Mouse (Mus musculus) liver, embryonic 16.5 days (tissue): ENCODE results near the gene Tapt1. TPM values are rescaled to one million over a fixed set of nuclear protein-coding genes. Genes with fewer than 3 reads are reported as not detected.

ENCODE experiments used
- ATAC-seq: fragments of 200-750 bp; cut with Nextera tagmentation; 2 replicates; pipeline ENCODE4 v1.8.0; 2017; ENCODE audit warnings: low read depth, mild to moderate bottlenecking, moderate number of reproducible peaks, moderate library complexity
- H3K27ac ChIP-seq: fragments of 300-500 bp; sonication (generic); 2 replicates; pipeline ENCODE4 v1.5.1; 2014; ENCODE audit warnings: mild to moderate bottlenecking, low read length
- H3K27me3 ChIP-seq: fragments of 300-500 bp; sonication (generic); 2 replicates; pipeline ENCODE4 v1.6.1; 2014; ENCODE audit warnings: low read depth, low read length, mixed read lengths; ENCODE audit not compliant: control insufficient read depth, insufficient read depth
- H3K36me3 ChIP-seq: fragments of 300-500 bp; sonication (generic); 2 replicates; pipeline ENCODE4 v1.6.1; 2014; ENCODE audit warnings: mild to moderate bottlenecking; ENCODE audit not compliant: control insufficient read depth, insufficient read depth
- H3K4me1 ChIP-seq: fragments of 300-500 bp; sonication (generic); 2 replicates; pipeline ENCODE4 v1.6.1; 2014; ENCODE audit warnings: low read depth, low read length, mixed read lengths; ENCODE audit not compliant: control insufficient read depth
- H3K4me2 ChIP-seq: fragments of 300-500 bp; sonication (generic); 2 replicates; pipeline ENCODE4 v1.6.1; 2014; ENCODE audit warnings: low read depth, low read length, mixed read lengths
- H3K4me3 ChIP-seq: fragments of 300-500 bp; sonication (generic); 2 replicates; pipeline ENCODE4 v1.5.1; 2014; ENCODE audit warnings: low read depth, mild to moderate bottlenecking, low read length
- H3K9ac ChIP-seq: fragments of 300-500 bp; sonication (generic); 2 replicates; pipeline ENCODE4 v1.6.1; 2014; ENCODE audit warnings: low read depth, low read length
- H3K9me3 ChIP-seq: fragments of 300-500 bp; sonication (generic); replicated peaks from 2 replicates; pipeline ENCODE4 v1.6.1; 2016; ENCODE audit warnings: low read length; ENCODE audit not compliant: control insufficient read depth
- WGBS: fragments of 180-500 bp; shearing (Covaris S2); extraction: QIAGEN DNeasy Blood & Tissue Kit; methylation state at CpG from one replicate; pipeline ENCODE4 v1.1.7; 2014; ENCODE audit not compliant: insufficient replicate concordance; 5-methylcytosine and 5-hydroxymethylcytosine counted together
- polyA plus RNA-seq: library from polyadenylated mRNA; unstranded; fragments of >200 nt; fragmentation: Nextera tagmentation; extraction: Ambion mirVana; gene quantifications from 2 replicates; pipeline ENCODE4 v1.2.1, GENCODE M21; 2015

The Tapt1 gene
- polyA plus RNA-seq, 1 experiment from 2014 or later, result 30.8 TPM

GRCm38 (mm10) chr5:44224916-44225600 is 1.4 kb downstream of the Tapt1 start:
- no peaks in the 10 kb centered on the region for H3K27me3 ChIP-seq
- H3K4me3 ChIP-seq, result peak overlapping the region; percentile 96
- peak overlapping the region; percentile 78 for H3K4me2 ChIP-seq
- ATAC-seq, result no peak
- H3K27ac ChIP-seq, result peak overlapping the region; percentile 85
- H3K9ac ChIP-seq, result peak overlapping the region; percentile 98
- no peaks in the 10 kb centered on the region for H3K9me3 ChIP-seq
- WGBS, result 39% methylated on average over 4 of the region's 4 CpGs
- no peaks in the 10 kb centered on the region for H3K36me3 ChIP-seq
- H3K4me1 ChIP-seq, result peaks cover 40% of the 10 kb centered on the region

- 8% methylated on average over 6 of the region's 6 CpGs for WGBS
- peak overlapping the region; percentile 96 for H3K4me3 ChIP-seq
- ATAC-seq, result no peak
- H3K9ac ChIP-seq, result peak overlapping the region; percentile 98
- H3K27ac ChIP-seq, result peak overlapping the region; percentile 85
- H3K27me3 ChIP-seq, result no peaks in the 10 kb centered on the region
- peaks cover 47% of the 10 kb centered on the region for H3K4me1 ChIP-seq
- H3K9me3 ChIP-seq, result no peaks in the 10 kb centered on the region
- no peaks in the 10 kb centered on the region for H3K36me3 ChIP-seq
- peak overlapping the region; percentile 78 for H3K4me2 ChIP-seq
These were observed 2.2 kb downstream of the Tapt1 start for GRCm38 (mm10) chr5:44224251-44224650.

- Histone ChIP-seq H3K4me1 (peaks cover 49% of the 10 kb centered on the region), H3K27ac (peak overlapping the region; percentile 87)
- peak; percentile 47 for ATAC-seq
These were observed 3.0 kb downstream of the Tapt1 start for GRCm38 (mm10) chr5:44223341-44223881.

GRCm38 (mm10) chr5:44220430-44220829 is 6.0 kb downstream of the Tapt1 start:
- Histone ChIP-seq H3K4me1 (peaks cover 47% of the 10 kb centered on the region), H3K27me3 (no peaks in the 10 kb centered on the region), H3K4me2 (no peak overlapping the region), H3K9me3 (no peaks in the 10 kb centered on the region), H3K9ac (no peak overlapping the region), H3K36me3 (peaks cover 5% of the 10 kb centered on the region), H3K4me3 (no peak overlapping the region), H3K27ac (no peak overlapping the region)
- no peak for ATAC-seq
- WGBS, result 42% methylated on average over 7 of the region's 7 CpGs

More at GRCm38 (mm10) chr5:44223341-44223881, 3.0 kb downstream of the Tapt1 start:
- Histone ChIP-seq H3K36me3 (no peaks in the 10 kb centered on the region), H3K4me2 (peak overlapping the region; percentile 78), H3K9ac (peak overlapping the region; percentile 47; the same call in 1 of the 2 replicates), H3K27me3 (no peaks in the 10 kb centered on the region), H3K9me3 (no peaks in the 10 kb centered on the region), H3K4me3 (peak overlapping the region; percentile 47)
- 27% methylated on average over 16 of the region's 16 CpGs for WGBS

- Histone ChIP-seq H3K4me3 (no peak overlapping the region), H3K9me3 (no peaks in the 10 kb centered on the region), H3K4me2 (no peak overlapping the region), H3K27ac (0 out of 2 replicates have a peak overlapping the region, but pooled peaks have one; percentile 16), H3K9ac (no peak overlapping the region), H3K27me3 (no peaks in the 10 kb centered on the region), H3K36me3 (peaks cover 5% of the 10 kb centered on the region), H3K4me1 (peaks cover 48% of the 10 kb centered on the region)
- ATAC-seq, result no peak
- 62% methylated on average over 4 of the region's 4 CpGs for WGBS
These were observed 6.6 kb downstream of the Tapt1 start for GRCm38 (mm10) chr5:44219871-44220270.

GRCm38 (mm10) chr5:44218483-44218882 is 7.9 kb downstream of the Tapt1 start:
- WGBS, result 68% methylated on average over 4 of the region's 4 CpGs
- peaks cover 5% of the 10 kb centered on the region for H3K36me3 ChIP-seq
- no peak overlapping the region for H3K27ac ChIP-seq
- no peak overlapping the region for H3K4me2 ChIP-seq
- H3K4me1 ChIP-seq, result peaks cover 38% of the 10 kb centered on the region
- no peaks in the 10 kb centered on the region for H3K27me3 ChIP-seq
- no peak overlapping the region for H3K4me3 ChIP-seq
- no peaks in the 10 kb centered on the region for H3K9me3 ChIP-seq
- H3K9ac ChIP-seq, result no peak overlapping the region
- no peak for ATAC-seq

- H3K4me1 ChIP-seq, result peaks cover 29% of the 10 kb centered on the region
- H3K4me2 ChIP-seq, result no peak overlapping the region
- 72% methylated on average over 5 of the region's 5 CpGs for WGBS
- no peaks in the 10 kb centered on the region for H3K27me3 ChIP-seq
- H3K9ac ChIP-seq, result no peak overlapping the region
- no peak for ATAC-seq
- H3K36me3 ChIP-seq, result peaks cover 5% of the 10 kb centered on the region
- H3K27ac ChIP-seq, result no peak overlapping the region
- no peaks in the 10 kb centered on the region for H3K9me3 ChIP-seq
- no peak overlapping the region for H3K4me3 ChIP-seq
These were observed 8.8 kb downstream of the Tapt1 start for GRCm38 (mm10) chr5:44217685-44218041.

- H3K27me3 ChIP-seq, result no peaks in the 10 kb centered on the region
- H3K4me3 ChIP-seq, result no peak overlapping the region
- WGBS, result 78% methylated on average over 8 of the region's 8 CpGs
- H3K36me3 ChIP-seq, result peaks cover 5% of the 10 kb centered on the region
- no peak overlapping the region for H3K4me2 ChIP-seq
- ATAC-seq, result no peak
- no peak overlapping the region for H3K27ac ChIP-seq
- H3K4me1 ChIP-seq, result peaks cover 31% of the 10 kb centered on the region
- H3K9ac ChIP-seq, result no peak overlapping the region
- no peaks in the 10 kb centered on the region for H3K9me3 ChIP-seq
These were observed 9.3 kb downstream of the Tapt1 start for GRCm38 (mm10) chr5:44217041-44217684.

GRCm38 (mm10) chr5:44215118-44215517 is 11.3 kb downstream of the Tapt1 start:
- no peak overlapping the region for H3K9ac ChIP-seq
- no peaks in the 10 kb centered on the region for H3K27me3 ChIP-seq
- peaks cover 9% of the 10 kb centered on the region for H3K36me3 ChIP-seq
- H3K27ac ChIP-seq, result no peak overlapping the region
- peaks cover 21% of the 10 kb centered on the region for H3K4me1 ChIP-seq
- no peak for ATAC-seq
- H3K4me3 ChIP-seq, result no peak overlapping the region
- H3K9me3 ChIP-seq, result no peaks in the 10 kb centered on the region
- H3K4me2 ChIP-seq, result no peak overlapping the region
